Mouse (Mus musculus) heart, postnatal 0 days (tissue): ENCODE measurements at regions not wholly inside any gene's neighbourhood (a gene's known extent, or its start where the extent isn't known, plus 50 kb on each side); places are given as distances from the start of the nearest gene placed in this dataset.

ENCODE experiments used
- CTCF ChIP-seq: IDR thresholded peaks from 2 replicates; pipeline ENCODE4 v1.5.1; 2016; ENCODE audit warnings: antibody characterized with exemption, control low read depth, low read depth
- EP300 ChIP-seq: IDR thresholded peaks from 2 replicates; pipeline ENCODE4 v1.6.1; 2016; ENCODE audit warnings: antibody characterized with exemption, low read depth

- TF ChIP-seq CTCF (no peak), EP300 (no peak)
Measured at GRCm38 (mm10) chr3:157803356-157803755, 121.5 kb downstream of the Cth start.
